Mouse (Mus musculus) layer of hippocampus, postnatal 10 days (tissue): ENCODE data around the gene Adamts10. TPM values are rescaled to one million over a fixed set of nuclear protein-coding genes. Genes with fewer than 3 reads are reported as not detected.

Experiments used
- DNase-seq, 2 experiments: peaks; one replicate each; pipeline ENCODE4 v3.0.0; 2021; ENCODE audit warnings: low spot score in 2 of 2
- total RNA-seq, 2 experiments: library from RNA; stranded (reverse); gene quantifications; 2 replicates each; pipeline ENCODE4 v1.2.3; 2021

Adamts10 gene
- total RNA-seq, 2 experiments from 2014 or later = 37.2 to 37.5 TPM

- DNase-seq = peak; percentile 39 to 42
Measured at GRCm38 (mm10) chr17:33552964-33553363, 29.0 kb downstream of the Adamts10 start.

DNA sequence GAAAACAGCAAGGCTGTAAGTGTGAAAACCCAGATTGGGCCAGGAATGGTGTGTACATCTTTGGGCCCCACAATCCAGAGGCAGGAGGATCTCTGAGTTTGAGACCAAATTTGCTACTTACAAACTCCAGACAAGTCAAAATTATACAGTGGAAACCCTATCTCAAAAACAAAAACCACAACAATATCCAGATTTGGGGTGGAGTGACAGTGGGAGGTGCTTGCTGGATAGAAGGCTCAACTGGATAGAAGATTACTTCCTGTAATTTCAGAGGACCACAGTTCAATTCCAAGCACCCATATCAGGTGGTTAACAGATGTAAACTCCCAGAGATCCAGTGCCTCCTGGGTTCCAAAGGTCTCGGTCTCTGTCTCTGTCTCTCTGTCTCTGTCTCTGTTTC is 30.5 kb downstream of the Adamts10 start:
- DNase-seq = no peak

GRCm38 (mm10) chr17:33555223-33555855 is 31.3 kb downstream of the Adamts10 start, which contains the start of gene Myo1f:
TSS of gene Myo1f (plus strand) at chr17:33555707.
- DNase-seq = no peak

DNA sequence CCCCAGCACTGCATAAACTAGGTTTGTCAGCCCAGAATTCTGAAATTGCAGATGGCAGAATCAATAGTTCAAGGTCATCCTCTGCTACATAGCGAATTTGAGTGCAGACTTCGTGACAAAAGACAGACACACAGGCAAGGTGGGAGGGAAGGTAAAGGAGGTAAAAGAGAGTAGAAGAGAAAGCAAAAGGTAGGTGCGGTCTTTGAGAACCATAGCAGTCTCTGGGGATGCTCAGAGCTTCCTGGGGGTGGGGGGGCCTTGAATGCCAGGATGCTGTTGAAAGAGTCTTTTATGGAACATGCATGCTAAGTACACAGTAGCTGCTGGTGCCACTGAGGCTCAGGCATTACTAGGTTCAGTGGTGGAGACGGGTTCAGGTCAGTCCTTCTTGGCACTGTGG is 33.9 kb downstream of the Adamts10 start:
- no peak for DNase-seq

- no peak for DNase-seq
Measured at GRCm38 (mm10) chr17:33563527-33564076, 39.6 kb downstream of the Adamts10 start.

DNA sequence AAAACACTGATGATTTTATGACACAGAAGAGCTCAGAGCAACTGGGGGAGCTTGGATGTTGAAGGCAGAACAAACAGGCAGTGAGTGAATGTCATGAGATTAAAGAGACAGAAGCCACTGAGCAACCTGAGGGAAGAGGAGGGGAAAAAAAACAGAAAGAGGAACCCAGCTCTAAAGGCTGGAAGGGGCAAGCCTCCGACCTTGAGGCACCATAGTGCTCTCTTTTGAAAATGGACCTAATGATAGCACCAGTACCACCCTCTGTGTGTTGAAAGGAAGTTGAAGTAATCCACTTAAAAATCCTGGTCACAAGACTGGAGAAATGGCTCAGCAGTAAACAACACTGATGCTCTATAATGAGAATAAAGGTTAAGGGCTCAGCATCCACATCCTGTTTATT is 40.6 kb downstream of the Adamts10 start:
- no peak for DNase-seq

- no peak for DNase-seq
Measured at GRCm38 (mm10) chr17:33566182-33566581, 42.2 kb downstream of the Adamts10 start.

DNA sequence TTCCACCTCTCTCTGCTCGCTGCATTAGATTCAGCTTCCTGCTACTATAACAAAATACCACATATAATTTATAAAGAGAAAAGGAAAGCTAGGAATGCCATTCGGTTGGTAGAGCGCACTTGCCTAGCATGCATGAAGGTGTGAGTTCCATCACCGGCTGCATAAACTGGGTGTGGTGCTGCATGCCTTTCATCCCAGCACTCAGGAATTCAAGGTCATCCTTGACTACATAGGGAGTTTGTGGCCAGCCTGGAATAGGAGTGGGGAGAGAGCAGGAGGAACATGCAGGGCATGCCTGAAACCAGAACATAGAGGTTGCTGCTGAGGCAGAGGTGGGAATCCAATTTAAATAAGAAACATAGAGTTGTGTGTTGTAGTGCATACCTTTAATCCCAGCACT is 60.1 kb downstream of the Adamts10 start:
- no peak for DNase-seq

DNA sequence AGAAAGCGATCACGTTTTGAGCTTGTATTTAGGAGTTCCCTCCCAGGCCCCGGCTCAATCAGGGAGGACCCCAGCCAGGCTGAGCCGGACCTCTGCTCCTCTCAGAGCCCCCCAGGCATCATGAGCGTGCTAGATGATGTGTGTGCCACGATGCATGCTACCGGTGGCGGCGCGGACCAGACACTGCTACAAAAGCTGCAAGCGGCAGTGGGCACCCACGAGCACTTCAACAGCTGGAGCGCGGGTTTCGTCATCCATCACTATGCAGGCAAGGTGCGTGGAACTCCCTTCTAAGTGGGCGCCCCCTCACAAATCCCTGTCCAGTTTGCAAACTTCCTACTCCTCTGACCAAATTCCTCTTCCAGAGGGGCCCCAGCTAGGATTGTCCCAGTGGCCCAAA is 62.0 kb downstream of the Adamts10 start:
- no peak for DNase-seq

- no peak for DNase-seq
Measured at GRCm38 (mm10) chr17:33597271-33597670, 73.3 kb downstream of the Adamts10 start.

DNA sequence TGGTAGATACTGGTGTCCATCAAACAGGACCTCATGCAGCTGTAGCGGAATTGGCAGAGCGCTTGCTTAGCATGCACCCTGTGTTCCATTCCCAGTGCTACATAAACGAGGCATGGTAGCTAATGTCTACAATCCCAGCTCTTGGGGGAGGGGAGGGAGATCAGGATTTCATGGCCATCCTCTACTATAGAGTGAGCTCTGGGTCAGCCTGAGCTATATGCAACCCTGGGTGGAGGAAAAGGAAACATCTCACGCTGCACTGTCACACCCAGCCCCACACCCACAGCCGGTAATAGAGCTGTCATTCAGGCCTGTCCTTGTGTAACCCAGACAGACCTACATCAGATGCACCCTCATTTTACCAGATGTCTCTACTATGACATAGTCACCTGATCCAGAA is 74.5 kb downstream of the Adamts10 start:
- DNase-seq = no peak

DNA sequence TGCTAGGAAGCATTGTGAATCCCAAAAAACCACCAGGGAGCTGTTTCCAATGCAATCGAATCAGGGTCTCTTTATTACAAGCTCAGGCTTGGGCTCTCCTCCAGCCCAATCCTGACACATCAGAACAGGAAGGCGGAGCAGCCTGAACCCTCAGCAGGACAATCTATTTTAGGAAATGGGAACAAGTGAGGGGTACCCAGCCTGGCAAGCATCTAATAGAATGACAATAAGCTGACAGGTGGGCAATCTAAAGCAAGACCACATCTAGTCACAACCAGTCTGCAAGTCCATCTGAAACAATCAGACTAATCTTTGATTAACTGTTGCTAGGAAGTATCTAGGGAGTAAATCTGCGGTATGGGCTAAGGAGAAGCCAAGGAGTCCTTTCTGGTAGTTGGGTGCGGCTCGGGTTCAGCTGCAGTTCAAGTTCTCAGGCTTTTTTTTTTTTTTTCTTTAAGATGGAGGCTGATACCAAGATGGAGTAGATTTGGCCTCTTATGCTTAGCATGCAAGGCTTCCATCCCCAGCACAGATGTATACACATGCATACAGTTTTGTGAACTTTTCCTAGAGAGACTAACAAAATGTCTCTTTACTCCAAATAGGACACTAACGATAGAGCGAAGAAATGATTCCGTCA is 76.0 kb downstream of the Adamts10 start:
- no peak for DNase-seq

- DNase-seq = no peak
Measured at GRCm38 (mm10) chr17:33600831-33601230, 76.8 kb downstream of the Adamts10 start.

- DNase-seq = no peak
Measured at GRCm38 (mm10) chr17:33601947-33602346, 77.9 kb downstream of the Adamts10 start.

Other genes with a start within 250 kb of the Adamts10 start
- 10 to 100 TPM; 21.5 to 26.8 TPM for gene Zfp955b, start 234.7 kb upstream of the Adamts10 start, total RNA-seq
- gene Zfp81, start 165.3 kb upstream of the Adamts10 start, total RNA-seq = 10 to 100 TPM; 26.5 to 28.8 TPM
- gene Zfp101, start 129.6 kb upstream of the Adamts10 start, total RNA-seq = 10 to 100 TPM in 1 of 2 experiments, 1 to 10 TPM in 1; 9.2 to 11.7 TPM
- under 1 TPM in 1 of 2 experiments, not detected in 1; 0.43 TPM for gene Actl9, start 91.3 kb upstream of the Adamts10 start, total RNA-seq
- gene Myo1f, start 31.5 kb downstream of the Adamts10 start, total RNA-seq = 1 to 10 TPM; 1.5 to 1.6 TPM
- gene Zfp414, start 104.9 kb downstream of the Adamts10 start, total RNA-seq = 10 to 100 TPM; 48.0 to 53.1 TPM
- under 1 TPM in 1 of 2 experiments, not detected in 1; 0.27 TPM for gene Pram1, start 113.9 kb downstream of the Adamts10 start, total RNA-seq
- 100 to 1,000 TPM; 138 to 167 TPM for gene Hnrnpm, start 162.7 kb downstream of the Adamts10 start, total RNA-seq
- gene March2, start 194.5 kb downstream of the Adamts10 start, total RNA-seq = 10 to 100 TPM; 74.1 to 76.0 TPM
- gene Rab11b, start 236.3 kb downstream of the Adamts10 start, total RNA-seq = 100 to 1,000 TPM; 252 to 307 TPM